Mouse (Mus musculus): ENCODE measurements around the gene Lama2.

GRCm38 (mm10) chr10:27654164-27654563 lies 34.6 kb upstream of the Lama2 start:
- TF ChIP-seq GATA1 (IDR thresholded peaks at IDR 0.05; ENCODE audit: low read length) (no peak), TAL1 (IDR thresholded peaks at IDR 0.05; ENCODE audit: low read length) (no peak)
